Mouse (Mus musculus): ENCODE measurements at regions not wholly inside any gene's neighbourhood (a gene's known extent, or its start where the extent isn't known, plus 50 kb on each side); places are given as distances from the start of the nearest gene placed in this dataset.

DNA sequence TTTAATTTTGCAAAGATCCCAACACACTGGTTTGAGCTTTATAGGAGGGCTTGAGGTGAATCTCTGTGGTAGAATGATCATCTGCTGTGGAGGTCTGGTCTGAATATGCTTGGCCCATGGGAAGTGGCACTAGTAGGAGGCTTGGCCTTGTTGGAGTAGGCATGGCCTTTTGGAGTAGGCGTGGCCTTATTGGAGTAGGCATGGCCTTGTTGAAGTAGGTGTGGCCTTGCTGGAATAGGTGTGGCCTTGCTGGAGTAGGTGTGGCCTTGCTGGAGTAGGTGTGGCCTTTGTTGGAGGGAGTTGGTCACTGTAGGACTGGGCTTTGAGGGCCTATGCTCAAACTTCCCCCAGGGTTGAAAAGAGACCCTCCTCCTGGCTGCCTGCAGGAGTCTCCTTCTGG is 86.1 kb upstream of the Gjb5 start:
- peaks cover 58% of the 10 kb centered on the region for H3K9me3 ChIP-seq (replicated peaks; ENCODE audit: low read length)
- H3K27ac ChIP-seq (ENCODE audit: insufficient read depth, low read depth) = no peak overlapping the region
- no peak overlapping the region for H3K4me3 ChIP-seq (replicated peaks in 1 of 3; ENCODE audit: low read depth in 2 of 3, low read length in 2 of 3, poor library complexity in 1 of 3)
- H3K9ac ChIP-seq (ENCODE audit: insufficient read depth, low read depth) = no peak overlapping the region
- no peaks in the 10 kb centered on the region for H3K4me1 ChIP-seq (ENCODE audit: control insufficient read depth in 1 of 2, insufficient read depth in 2 of 2)
- in situ Hi-C loops (cut with MboI; ENCODE audit: low pct_ligation_motif_present, low pct_unique_long_range_greater_than_20kb, low sequenced_read_pairs) = no loop called here
- no peak overlapping the region for H3K4me2 ChIP-seq (ENCODE audit: insufficient read depth, low read depth, poor library complexity, severe bottlenecking)
- no peak for DNase-seq (ENCODE audit: extremely low read depth)
- H3K79me2 ChIP-seq (replicated peaks; ENCODE audit: control insufficient read depth, extremely low read depth, insufficient read depth, poor library complexity, severe bottlenecking) = no peaks in the 10 kb centered on the region
- no peaks in the 10 kb centered on the region for H3K36me3 ChIP-seq (replicated peaks in 1 of 2; ENCODE audit: control insufficient read depth in 1 of 2, insufficient read depth in 1 of 2, low read length in 1 of 2)
- TF ChIP-seq ZC3H11A (IDR thresholded peaks at IDR 0.05; ENCODE audit: low read depth, low read length) (no peak), JUND (conservative IDR thresholded peaks at IDR 0.05; ENCODE audit: low read depth, low read length) (no peak), MYC (IDR thresholded peaks at IDR 0.05; ENCODE audit: low read depth, low read length) (no peak), ETS1 (conservative IDR thresholded peaks at IDR 0.05; ENCODE audit: low read depth, low read length) (no peak), NRF1 (IDR thresholded peaks at IDR 0.05; ENCODE audit: low read depth, low read length) (no peak)
- dilution Hi-C loops (cut with MboI; ENCODE audit: extremely low pct_ligation_motif_present, extremely low pct_unique_long_range_greater_than_20kb, low sequenced_read_pairs) = no loop called here
- no peaks in the 10 kb centered on the region for H3K27me3 ChIP-seq (replicated peaks)

- Histone ChIP-seq H3K27me3 (replicated peaks) (no peaks in the 10 kb centered on the region), H3K36me3 (replicated peaks in 1 of 2; ENCODE audit: control insufficient read depth in 1 of 2, insufficient read depth in 1 of 2, low read length in 1 of 2) (no peaks in the 10 kb centered on the region), H3K4me3 (replicated peaks in 1 of 3; ENCODE audit: low read depth in 2 of 3, low read length in 2 of 3, poor library complexity in 1 of 3) (no peak overlapping the region), H3K79me2 (replicated peaks; ENCODE audit: control insufficient read depth, extremely low read depth, insufficient read depth, poor library complexity, severe bottlenecking) (no peaks in the 10 kb centered on the region), H3K9me3 (replicated peaks; ENCODE audit: low read length) (peaks cover 59% of the 10 kb centered on the region), H3K27ac (ENCODE audit: insufficient read depth, low read depth) (no peak overlapping the region), H3K4me2 (ENCODE audit: insufficient read depth, low read depth, poor library complexity, severe bottlenecking) (no peak overlapping the region), H3K4me1 (ENCODE audit: control insufficient read depth in 1 of 2, insufficient read depth in 2 of 2) (no peaks in the 10 kb centered on the region), H3K9ac (ENCODE audit: insufficient read depth, low read depth) (no peak overlapping the region)
- in situ Hi-C loops (cut with MboI; ENCODE audit: low pct_ligation_motif_present, low pct_unique_long_range_greater_than_20kb, low sequenced_read_pairs) (no loop called here), dilution Hi-C loops (cut with MboI; ENCODE audit: extremely low pct_ligation_motif_present, extremely low pct_unique_long_range_greater_than_20kb, low sequenced_read_pairs) (no loop called here)
- DNase-seq (ENCODE audit: extremely low read depth) = no peak
- TF ChIP-seq IRF4 (IDR thresholded peaks at IDR 0.05; ENCODE audit: low read depth, low read length) = no peak
- TF ChIP-seq ZC3H11A (IDR thresholded peaks at IDR 0.05; ENCODE audit: low read depth, low read length) = no peak
- TF ChIP-seq HCFC1 (IDR thresholded peaks at IDR 0.05; ENCODE audit: low read depth, low read length) = no peak
Measured at GRCm38 (mm10) chr4:127442001-127442400, 84.0 kb upstream of the Gjb5 start.

- in situ Hi-C loops (cut with MboI; ENCODE audit: low pct_ligation_motif_present, low pct_unique_long_range_greater_than_20kb, low sequenced_read_pairs) (no loop called here), dilution Hi-C loops (cut with MboI; ENCODE audit: extremely low pct_ligation_motif_present, extremely low pct_unique_long_range_greater_than_20kb, low sequenced_read_pairs) (no loop called here)
- DNase-seq (ENCODE audit: extremely low read depth) = no peak
- TF ChIP-seq NRF1 (IDR thresholded peaks at IDR 0.05; ENCODE audit: low read depth, low read length) (no peak), EP300 (IDR thresholded peaks at IDR 0.05; ENCODE audit: low read length) (no peak), ELF1 (IDR thresholded peaks at IDR 0.05; ENCODE audit: low read depth, low read length) (no peak), HCFC1 (IDR thresholded peaks at IDR 0.05; ENCODE audit: low read depth, low read length) (no peak), ZMIZ1 (IDR thresholded peaks at IDR 0.05; ENCODE audit: low read depth, low read length) (no peak), PAX5 (IDR thresholded peaks at IDR 0.05; ENCODE audit: low read length) (no peak), RCOR1 (conservative IDR thresholded peaks at IDR 0.05; ENCODE audit: low read depth, low read length) (no peak), JUN (IDR thresholded peaks at IDR 0.05; ENCODE audit: insufficient read depth, low read depth, low read length) (no peak), SIN3A (IDR thresholded peaks at IDR 0.05; ENCODE audit: low read length) (no peak), RAD21 (IDR thresholded peaks at IDR 0.05; ENCODE audit: low read depth, low read length) (no peak), GABPA (IDR thresholded peaks at IDR 0.05; ENCODE audit: insufficient replicate concordance, low read depth, low read length) (no peak), POLR2AphosphoS2 (IDR thresholded peaks at IDR 0.05; ENCODE audit: low read depth, low read length) (no peak), POLR2A (IDR thresholded peaks at IDR 0.05; ENCODE audit: low read depth, low read length) (no peak), CHD1 (IDR thresholded peaks at IDR 0.05; ENCODE audit: low read depth, low read length) (no peak), MYC (IDR thresholded peaks at IDR 0.05; ENCODE audit: low read depth, low read length) (no peak), UBTF (IDR thresholded peaks at IDR 0.05; ENCODE audit: low read depth, low read length) (no peak), ZNF384 (IDR thresholded peaks at IDR 0.05; ENCODE audit: low read depth, low read length) (no peak), KAT2A (IDR thresholded peaks at IDR 0.05; ENCODE audit: insufficient replicate concordance, low read length) (no peak), TBP (conservative IDR thresholded peaks at IDR 0.05; ENCODE audit: low read depth, low read length) (no peak), BHLHE40 (IDR thresholded peaks at IDR 0.05; ENCODE audit: low read depth, low read length) (no peak)
- Histone ChIP-seq H3K27ac (ENCODE audit: insufficient read depth, low read depth) (no peak overlapping the region), H3K27me3 (replicated peaks) (no peaks in the 10 kb centered on the region), H3K79me2 (replicated peaks; ENCODE audit: control insufficient read depth, extremely low read depth, insufficient read depth, poor library complexity, severe bottlenecking) (no peaks in the 10 kb centered on the region), H3K9me3 (replicated peaks; ENCODE audit: low read length) (peaks cover 58% of the 10 kb centered on the region), H3K4me1 (ENCODE audit: control insufficient read depth in 1 of 2, insufficient read depth in 2 of 2) (no peaks in the 10 kb centered on the region), H3K4me3 (replicated peaks in 1 of 3; ENCODE audit: low read depth in 2 of 3, low read length in 2 of 3, poor library complexity in 1 of 3) (no peak overlapping the region), H3K36me3 (replicated peaks in 1 of 2; ENCODE audit: control insufficient read depth in 1 of 2, insufficient read depth in 1 of 2, low read length in 1 of 2) (no peaks in the 10 kb centered on the region), H3K9ac (ENCODE audit: insufficient read depth, low read depth) (no peak overlapping the region), H3K4me2 (ENCODE audit: insufficient read depth, low read depth, poor library complexity, severe bottlenecking) (no peak overlapping the region)
Measured at GRCm38 (mm10) chr4:127440602-127441001, 82.6 kb upstream of the Gjb5 start.

All from CH12.LX (cell line).